Mouse (Mus musculus) B cell, adult 2 months (primary cell): ENCODE measurements around the gene Cbx5.

Source experiments
- DNase-seq, 2 experiments: peaks; one replicate each; pipeline ENCODE4 v3.0.0; 2022

Gene Cbx5

DNA sequence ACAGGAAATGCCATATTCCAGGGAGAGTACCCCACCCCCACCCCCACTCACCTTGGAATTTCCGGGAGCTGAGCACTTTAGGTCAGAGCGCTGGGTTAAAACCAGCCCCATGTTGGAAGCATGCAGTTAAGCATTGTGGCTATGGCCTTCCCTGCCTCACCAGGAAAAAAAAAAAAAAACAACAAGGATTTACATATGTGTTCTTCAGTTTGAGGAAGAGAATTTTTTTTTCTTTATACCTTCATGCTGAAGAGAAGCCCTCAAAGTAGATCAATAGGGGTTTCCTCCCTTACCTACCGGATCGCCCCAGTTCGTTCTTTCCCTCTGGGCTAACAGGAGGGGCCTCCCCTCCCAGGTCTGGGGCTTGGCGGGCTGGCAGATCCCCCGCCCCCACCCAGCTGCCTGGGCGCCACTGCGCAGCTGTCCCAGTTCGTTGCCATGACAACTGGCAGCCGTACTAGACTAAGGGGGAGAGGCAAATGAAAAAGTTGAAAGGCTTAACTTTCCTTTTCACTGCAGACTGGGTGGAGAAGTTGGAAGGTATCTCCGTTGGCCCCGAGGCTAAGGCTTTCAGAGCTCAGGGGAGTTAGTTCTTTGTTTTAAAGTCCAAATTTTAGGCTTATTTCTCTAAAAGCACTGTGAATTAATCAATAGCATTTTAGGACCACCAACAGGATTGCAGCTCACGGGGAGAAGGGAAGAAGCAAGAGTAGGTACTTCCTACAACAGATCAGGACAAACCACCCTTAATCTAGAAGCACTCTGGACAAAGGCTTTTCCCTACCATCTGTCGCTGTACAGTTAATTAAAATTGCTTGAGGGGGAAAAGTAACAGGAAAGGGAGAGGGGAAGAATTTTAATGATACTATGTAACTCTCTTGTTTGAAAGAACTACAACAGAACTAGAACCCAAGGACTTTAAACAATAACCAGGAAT, 24.4 kb downstream of the Cbx5 start:
- DNase-seq = peak; percentile 70 to 76

DNA sequence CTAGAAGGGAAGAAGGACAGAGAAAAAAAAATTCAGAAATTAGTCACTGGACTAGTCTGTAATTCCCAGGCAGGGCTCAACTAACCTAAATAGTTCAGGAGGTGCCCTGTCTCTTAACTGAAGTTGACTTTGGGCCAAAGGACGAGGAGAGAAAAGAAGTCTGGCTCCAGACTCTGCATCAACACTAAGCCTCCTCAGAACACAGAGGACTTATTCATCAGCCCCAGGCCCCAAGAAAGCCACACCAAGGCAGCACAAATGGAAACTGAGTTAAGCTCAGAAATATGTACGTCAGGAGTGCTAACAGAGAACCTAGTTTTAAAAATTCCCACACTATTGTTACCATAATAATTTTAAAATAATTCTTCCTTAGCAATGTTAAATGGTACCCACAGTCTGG, 25.5 kb downstream of the Cbx5 start:
- no peak for DNase-seq

DNA sequence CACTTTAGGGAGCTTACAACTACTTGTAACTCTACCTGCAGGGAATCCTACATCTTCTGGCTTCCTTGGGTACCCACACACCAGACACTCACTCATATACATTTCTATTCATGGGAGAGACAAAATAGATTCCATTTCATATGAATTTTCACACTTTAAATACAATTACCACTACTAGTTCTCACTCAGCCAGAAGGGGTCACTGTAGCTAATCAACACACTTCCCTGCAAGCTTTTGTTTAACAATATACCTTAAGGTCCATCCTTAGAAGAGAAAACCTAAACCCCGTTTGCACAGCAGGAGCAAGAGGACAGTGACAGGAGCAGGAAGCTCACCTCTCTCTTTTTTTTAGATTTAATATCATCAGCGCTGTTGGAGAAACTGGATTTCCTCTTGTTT, 34.5 kb downstream of the Cbx5 start:
- peak; percentile 6 to 17 for DNase-seq

DNA sequence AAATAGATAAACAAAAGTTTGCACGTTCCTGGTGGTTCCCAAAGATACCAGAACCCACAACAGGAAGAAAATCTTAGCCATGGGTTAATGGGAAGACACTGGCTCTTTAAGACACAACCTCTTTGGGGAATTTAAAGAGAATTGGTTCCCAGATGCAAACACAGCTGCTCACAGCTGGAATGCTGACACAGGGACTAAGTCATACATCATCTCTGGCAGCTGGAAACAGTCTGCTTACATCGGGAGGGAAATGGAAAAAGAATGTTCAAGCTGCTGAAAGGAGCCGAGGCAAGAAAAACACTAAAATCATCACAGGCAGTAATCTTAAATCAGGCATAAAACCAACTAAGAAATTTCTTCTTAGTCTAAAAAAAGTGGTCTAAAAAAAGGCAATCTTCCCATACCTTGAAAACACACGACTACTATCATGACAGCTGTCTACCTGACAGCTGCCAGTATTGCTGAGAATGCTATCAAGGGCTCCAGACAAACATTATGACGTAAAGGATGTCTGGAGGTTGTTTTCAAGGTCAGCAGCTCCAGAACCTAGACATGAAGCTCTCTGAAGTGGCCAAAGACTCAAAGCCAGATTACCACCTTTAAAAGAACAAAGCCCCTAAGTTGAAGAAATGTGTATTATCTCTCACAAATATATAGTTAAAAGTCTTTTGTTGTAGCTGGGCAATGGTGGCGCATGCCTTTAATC, 37.4 kb downstream of the Cbx5 start:
- DNase-seq = no peak

DNA sequence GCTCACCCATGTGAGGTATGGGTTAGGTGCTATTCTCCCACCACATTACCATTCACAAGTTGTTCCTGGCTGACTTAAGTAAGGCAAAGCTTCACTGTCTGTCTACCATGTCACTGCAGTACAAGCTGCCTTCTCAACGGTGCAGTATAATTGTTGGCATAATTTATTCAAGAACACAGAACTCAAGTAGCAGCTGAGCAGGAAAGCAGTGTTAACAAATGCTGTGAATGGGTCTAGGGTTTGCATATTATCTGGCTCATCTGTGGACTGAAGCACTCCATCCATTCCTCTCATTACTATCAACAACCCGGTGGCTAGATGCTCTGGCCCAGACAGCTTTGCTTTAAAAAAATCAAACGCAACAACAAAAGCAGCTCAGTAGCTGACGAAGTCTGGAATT, 41.8 kb downstream of the Cbx5 start:
- DNase-seq = no peak

DNA sequence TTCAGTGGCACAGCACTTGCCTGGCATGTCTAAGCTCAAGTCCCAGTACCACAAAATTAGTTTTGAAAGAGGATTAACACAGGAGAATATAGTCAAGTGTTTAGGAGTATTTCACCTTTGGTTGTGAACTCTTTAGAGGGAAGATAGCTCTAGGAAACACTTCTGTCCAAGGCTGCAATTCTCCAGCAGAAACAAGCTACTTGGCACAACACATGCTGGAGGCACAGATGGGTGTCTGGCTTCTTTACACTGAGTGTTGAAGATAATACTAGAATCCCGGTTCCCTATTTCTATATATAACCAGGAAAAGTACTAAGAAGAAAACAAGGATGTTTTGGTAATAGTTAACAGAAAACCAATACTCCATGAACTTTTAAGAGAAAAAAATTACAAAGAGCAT, 42.8 kb downstream of the Cbx5 start:
- no peak for DNase-seq

DNA sequence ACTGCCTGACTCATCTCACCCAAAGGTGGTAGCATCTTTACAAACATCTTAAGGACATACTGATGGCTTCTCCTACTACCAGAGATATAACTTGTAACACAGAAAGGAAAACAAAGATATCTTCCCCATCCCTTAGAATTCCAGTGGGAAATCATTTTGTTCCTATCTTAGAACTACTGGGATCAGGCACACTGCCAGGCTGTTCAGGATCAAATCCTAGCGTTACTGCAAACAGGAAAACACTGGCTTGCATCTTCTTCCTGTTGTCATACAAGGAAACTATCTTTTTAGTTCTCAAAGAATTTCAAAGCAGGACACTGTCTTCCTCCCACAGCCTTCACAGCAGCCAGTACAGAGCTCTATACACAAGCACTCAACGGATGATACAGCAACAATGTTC, 46.0 kb downstream of the Cbx5 start:
- DNase-seq = no peak

DNA sequence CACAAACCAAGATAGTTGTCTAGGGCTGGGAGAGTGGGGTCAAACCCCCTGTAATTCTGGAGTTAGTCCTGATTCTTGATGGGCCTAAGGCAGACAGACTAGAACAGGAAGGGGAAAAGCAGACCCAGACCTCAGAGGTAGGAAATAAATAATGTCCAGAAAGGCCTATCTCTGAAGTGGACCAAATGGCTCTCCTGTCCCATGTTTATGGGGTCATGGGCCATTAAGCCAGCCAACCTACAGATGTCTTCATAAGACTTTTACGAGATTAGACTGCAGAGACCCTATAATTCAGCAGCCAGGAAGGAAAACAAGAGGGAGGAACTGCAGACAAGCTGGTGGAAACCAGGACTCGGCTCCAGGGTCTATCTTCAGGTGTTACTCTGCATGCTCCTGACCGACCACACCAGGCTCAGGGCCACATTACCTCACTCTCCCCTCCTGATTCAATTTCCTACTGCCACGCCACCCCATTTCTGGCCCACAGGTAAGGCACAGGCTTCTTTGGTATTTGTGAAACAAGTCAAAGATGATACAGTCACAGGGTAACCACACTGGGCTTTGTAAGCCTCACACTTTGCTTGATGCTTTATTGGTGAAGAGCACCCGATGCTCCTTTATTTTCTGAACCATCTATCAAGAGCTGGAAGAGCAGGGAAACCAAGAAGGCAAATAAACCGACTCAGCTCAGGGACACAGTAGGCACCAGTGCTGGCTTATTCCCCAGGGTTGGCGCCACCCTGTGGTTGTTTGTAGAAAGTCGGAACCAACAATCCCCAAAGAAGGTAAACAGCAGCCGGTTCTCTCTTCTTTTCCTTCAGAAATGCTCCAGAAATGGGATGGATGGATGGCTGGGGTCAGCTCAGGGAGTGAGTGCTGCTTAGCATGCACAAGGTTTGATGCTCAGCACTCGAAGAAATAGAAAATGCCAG, 48.8 kb downstream of the Cbx5 start:
- DNase-seq = peak; percentile 71 to 73

DNA sequence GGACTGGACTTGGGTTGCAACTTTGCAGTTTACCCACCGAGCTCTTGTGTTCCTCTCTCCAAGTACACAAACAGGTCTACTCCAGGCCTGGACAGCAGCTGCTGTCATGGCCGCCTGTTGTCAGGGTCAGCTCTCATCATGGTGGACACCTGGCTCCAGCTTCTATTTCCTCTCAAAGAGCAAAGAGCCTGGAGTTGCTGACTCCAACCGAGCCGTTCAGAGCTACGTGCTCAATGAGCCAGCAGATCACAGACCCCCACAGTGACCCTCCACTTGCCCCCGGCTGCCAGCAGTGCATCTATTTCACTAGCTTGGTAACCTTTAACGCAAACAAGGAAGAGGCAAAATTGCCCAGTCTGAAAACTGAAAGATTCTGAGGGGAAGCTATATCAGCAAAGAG, 49.5 kb downstream of the Cbx5 start:
- no peak for DNase-seq

DNA sequence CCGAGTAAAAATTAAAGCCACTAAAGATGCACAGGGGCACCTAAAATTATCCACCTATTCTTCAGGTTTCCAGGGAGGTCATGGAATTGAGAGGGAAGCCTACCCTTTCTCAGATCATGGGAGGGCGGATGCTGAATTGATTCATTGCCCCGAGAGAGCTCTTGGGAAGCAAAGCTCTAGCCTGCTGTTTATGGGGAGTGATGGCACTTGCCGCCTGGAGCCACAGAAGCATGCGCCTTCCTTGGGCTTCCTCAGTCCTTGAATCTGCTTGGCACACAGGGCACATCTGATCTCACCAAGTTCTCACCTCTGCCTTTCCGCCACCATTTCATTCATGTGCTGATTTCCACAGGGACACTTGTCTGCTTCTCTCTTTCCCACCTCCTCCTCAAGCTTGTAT, 51.8 kb downstream of the Cbx5 start:
- DNase-seq = no peak

DNA sequence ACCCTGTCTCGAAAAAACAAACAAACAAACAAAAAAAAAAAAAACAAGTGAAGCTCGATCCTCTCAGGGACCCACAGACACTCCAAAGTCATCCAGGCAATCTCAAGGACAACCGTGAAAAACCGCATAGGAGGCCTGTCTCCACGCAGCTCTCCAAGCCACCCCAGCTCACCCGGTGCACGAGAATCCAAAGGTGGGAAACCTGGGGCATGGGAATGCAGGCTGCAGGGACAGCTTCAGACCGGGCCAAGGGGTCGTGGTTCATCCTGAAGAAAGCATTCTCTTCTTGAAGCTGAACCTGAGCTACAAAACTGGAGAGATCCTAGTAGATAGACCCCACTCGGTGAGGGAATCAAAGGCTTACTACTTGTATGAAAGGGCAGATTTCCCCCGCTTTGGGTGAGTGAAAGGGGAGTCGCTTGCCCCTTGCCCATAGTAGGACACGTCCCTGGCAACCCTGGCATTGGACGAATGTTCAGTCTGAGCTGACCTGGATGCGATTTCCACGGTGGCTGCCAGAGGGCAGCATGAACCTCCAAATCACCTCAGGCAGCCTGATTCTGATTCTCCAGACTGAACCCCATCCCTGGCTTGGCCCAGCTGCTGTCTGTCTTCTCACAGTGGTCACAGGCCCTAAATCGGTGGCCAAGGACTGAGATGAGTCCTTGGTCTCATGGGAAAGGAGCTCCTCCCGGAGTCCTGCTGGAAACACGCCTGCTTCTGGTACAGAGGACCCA, 54.0 kb downstream of the Cbx5 start:
- DNase-seq = peak in 1 of 2 experiments; percentile 42

DNA sequence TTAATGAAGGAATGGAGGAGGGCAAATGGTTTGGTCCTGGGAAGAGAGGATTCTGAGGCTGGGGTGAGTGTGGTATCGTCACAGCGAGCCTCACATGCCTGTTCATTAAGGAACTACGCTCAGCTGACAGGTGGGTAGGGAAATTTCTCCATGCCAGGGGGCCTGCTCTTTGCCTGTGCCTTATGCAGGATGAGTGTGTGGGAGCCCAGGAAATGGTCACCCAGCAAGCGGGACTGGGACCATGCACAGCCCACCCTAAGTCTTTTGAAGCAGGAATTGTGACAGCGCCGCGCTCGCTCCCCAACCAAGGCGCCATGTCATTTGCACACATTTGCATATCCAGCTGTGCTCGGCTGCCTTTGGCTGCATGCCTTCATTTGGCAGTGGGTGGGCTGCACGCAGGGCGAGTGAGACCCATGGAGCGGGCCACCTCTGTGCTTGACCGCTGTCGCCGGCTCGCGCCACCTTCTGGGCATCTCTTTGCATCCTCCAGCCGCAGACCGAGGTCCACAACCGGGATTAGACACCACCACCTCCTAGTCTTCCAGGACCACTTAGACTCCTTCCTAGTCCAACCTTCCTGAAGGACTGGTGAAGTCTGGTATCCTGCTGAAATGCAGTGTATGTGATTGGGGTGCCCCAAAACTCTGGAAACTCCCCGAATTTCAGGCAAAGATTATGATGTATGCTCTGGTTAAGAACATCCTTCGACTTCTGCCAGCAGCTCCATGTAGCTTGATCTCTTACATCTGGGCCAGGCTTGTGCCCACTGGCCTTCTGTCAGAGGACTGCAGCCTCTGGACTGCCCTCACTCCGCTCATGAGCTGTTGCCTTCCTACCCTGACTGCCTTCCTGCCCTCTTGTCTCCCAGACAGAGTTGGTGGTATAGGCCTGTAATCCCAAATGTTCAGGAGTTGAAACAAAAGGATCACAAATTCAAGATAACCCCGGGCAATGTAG, 55.7 kb downstream of the Cbx5 start:
- DNase-seq = peak in 1 of 2 experiments; percentile 36

DNA sequence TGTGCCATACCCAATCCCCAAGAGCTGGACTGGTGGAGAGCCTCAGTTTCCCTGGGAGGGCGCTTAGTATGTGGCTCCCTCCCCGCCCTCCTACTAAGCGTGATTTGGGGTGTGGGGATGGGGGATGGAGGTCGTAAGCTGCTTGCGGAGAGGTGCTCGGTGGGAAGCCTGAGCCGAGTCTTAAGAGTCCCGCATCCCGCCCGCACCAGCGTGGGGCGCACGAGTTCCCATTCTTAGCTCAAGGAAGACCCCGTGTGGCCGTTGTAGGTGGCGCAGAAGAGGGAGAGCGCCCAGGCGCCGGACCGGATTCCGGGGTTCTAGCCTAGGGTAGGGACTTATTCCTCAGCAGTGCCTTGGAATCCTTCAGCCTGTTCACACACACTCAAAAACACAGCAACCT, 56.5 kb downstream of the Cbx5 start:
- DNase-seq = peak; percentile 68 to 72

DNA sequence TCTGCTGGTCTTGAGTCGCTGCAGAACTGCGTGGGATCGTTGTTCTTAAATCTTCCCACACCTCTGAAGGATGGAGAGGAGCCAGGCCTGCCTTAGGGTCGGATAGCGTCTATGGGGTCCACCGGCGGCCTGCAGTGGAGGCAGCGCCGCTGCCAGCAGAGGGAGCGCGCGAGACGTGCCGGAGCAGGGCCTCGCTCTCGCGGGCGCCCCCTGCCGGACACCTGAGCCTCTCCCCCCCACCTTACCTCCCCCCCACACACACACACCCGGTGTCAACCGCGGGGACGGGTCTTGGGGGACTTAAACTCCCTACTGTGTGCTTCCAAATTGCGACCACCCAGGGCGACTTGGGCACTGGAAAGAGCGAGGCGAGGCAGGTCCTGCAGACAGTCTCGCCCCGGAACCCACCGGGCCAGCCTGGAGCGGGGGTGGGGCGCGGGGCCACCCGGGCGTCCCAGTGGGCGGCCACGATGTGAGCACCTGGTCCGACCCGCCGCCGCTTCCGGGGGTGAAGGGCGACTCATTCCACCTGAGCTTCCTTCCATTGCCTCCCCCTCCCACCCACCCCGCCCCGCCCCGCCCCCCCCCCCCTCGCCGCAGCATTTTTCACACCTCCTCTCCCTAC, 57.3 kb downstream of the Cbx5 start:
- DNase-seq = peak; percentile 90 to 93

DNA sequence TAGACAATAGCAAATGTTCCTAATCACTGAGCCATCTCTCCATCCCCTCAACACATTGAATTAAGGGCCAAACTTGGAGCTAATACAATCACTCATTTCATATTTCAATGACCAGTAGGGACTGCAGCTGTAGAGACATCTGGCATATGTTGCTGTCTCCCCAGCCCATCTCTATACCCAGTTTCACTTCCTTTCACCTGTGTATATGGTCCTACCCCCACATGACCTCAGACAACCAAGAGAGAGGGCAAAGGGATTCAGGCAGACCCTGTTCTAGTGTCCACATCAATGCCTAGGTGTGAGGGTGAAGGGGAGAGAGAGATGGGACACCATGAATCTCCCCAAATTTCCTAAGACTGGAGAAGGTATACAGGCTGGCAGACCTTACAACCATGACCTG, 59.2 kb downstream of the Cbx5 start:
- DNase-seq = no peak

DNA sequence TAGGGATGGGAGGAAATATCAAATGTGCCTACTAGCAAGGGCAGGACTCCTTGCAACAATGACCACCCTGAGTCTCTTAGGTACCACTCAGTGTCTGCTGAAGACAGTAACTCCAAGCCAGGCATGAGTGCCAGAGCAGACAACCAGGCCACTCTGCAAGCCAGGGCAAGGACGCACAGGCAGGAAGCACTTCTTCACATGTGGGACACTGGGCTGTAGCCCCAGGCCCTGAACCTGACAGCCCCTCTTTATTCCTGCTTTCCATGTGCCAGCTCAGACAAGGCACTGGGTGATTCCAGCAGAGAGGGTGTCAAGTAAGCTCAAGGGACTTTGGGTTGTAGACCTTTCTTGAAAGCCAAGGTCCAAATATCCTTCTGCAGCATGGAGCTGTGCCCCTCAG, 60.8 kb downstream of the Cbx5 start:
- DNase-seq = no peak

DNA sequence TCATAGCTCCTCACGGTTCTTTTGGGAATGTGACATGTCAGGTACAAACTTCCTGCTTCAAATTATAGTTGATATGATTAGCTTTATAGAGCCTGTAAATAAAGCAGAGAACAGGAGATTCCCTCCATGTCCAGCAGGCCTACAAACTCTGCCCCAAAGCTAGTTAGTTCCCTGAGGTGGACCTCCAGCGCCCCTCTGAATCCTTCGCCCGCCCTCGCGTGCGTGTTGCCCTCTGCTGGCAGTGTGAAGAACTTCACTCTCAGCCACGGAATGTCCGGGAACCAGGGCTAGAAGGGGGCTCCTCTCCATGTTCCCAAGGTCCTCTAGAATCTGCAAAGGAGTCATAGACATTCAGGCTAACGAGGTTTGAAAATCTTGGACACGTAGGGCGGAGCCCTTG, 61.5 kb downstream of the Cbx5 start:
- DNase-seq = peak; percentile 65 to 70

DNA sequence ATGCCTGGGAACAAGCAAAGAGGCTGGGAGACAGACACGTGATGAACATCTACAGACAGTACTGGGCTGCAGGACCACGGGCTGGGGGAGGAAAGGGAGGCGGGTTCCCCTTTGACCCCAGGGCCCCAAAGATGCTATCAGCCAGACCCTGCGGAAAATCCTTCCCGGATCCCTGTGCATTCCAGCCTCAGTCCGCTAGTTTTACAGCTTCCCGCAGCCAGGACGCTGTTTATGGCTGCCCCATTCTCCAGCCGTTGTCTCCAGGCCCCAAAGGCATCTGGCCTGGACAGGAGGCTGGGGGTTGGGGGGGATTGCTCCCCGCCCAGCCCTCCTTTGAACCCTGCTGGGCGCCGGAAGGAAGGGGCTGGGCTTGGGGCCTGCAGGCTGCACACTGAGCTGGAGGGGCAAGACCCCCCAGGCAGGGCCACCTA, 62.0 kb downstream of the Cbx5 start:
- DNase-seq = no peak

DNA sequence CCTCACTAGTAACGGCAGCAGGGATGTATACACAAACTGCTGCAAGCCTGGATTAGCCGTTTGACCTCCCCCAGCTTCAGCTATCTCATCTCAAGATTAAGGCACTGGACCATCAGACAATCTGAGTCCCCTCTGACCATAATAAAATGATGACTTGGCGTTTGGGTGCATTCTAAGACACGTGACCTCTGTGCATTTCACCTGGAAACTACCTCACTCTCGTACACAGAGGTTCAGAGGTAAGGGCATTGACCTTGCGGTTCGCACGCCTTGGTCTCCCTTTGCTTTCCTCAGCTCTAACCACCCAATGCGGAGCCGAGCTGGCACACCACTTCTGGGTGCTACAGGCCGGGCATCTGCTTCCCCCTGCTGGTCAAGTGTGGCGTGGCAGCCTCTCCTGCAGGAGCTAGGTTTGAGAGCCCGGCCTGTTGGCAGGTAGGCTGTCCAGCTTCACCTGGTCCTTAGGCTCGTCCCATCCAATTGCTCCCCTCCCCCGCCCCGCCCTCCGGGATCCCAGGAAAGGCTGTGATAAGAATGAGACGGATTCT, 62.7 kb downstream of the Cbx5 start:
- DNase-seq = peak; percentile 91 to 93

DNA sequence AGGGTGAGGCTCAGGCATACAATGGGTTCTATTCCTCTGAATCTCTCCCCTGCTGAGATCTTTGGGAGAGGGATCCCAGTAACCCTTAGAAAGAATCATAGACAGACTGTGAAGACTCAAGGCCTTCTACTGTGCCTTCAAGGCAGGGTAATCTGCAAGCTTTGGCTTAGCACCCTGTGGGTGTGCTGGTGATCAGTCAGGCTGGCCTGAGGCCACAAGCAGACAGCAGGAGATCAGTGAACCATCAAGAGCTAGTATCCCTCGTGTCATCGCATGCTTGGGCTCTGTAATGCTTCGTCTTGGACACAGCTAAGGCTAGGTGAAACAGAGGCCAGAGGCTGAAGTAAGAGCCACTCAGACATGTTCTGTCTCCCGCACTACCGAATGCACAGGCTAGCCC, 66.4 kb downstream of the Cbx5 start:
- DNase-seq = no peak
